Mouse (Mus musculus): ENCODE results near the gene Myog. TPM values are rescaled to one million over a fixed set of nuclear protein-coding genes. Genes with fewer than 3 reads are reported as not detected.

The Myog gene
- polyA plus RNA-seq, 1 experiment = 1.3 TPM

- peak; percentile 85 for DNase-seq (ENCODE audit: low read depth)
- no peak for TF ChIP-seq POLR2A (IDR thresholded peaks at IDR 0.05; ENCODE audit: borderline replicate concordance, extremely low read depth, insufficient read depth, insufficient read length, poor library complexity, severe bottlenecking)
- TF ChIP-seq CTCF (IDR thresholded peaks at IDR 0.05; ENCODE audit: borderline replicate concordance, extremely low read depth, insufficient read depth, insufficient read length) = peak; percentile 91
Observed at GRCm38 (mm10) chr1:134331879-134332635, 42.3 kb downstream of the Myog start.

GRCm38 (mm10) chr1:134332770-134333271 lies 43.0 kb downstream of the Myog start, which contains the start of gene Ppfia4:
Ppfia4 (minus strand) TSS chr1:134332928.
- no peak for TF ChIP-seq POLR2A (IDR thresholded peaks at IDR 0.05; ENCODE audit: borderline replicate concordance, extremely low read depth, insufficient read depth, insufficient read length, poor library complexity, severe bottlenecking)
- DNase-seq (ENCODE audit: low read depth) = peak; percentile 62

GRCm38 (mm10) chr1:134333371-134334110 lies 43.8 kb downstream of the Myog start:
- no peak for TF ChIP-seq POLR2A (IDR thresholded peaks at IDR 0.05; ENCODE audit: borderline replicate concordance, extremely low read depth, insufficient read depth, insufficient read length, poor library complexity, severe bottlenecking)
- no peak for TF ChIP-seq CTCF (IDR thresholded peaks at IDR 0.05; ENCODE audit: borderline replicate concordance, extremely low read depth, insufficient read depth, insufficient read length)
- no peak for DNase-seq (ENCODE audit: low read depth)

GRCm38 (mm10) chr1:134334111-134334827 lies 44.5 kb downstream of the Myog start:
- DNase-seq (ENCODE audit: low read depth) = no peak
- no peak for TF ChIP-seq CTCF (IDR thresholded peaks at IDR 0.05; ENCODE audit: borderline replicate concordance, extremely low read depth, insufficient read depth, insufficient read length)
- TF ChIP-seq POLR2A (IDR thresholded peaks at IDR 0.05; ENCODE audit: borderline replicate concordance, extremely low read depth, insufficient read depth, insufficient read length, poor library complexity, severe bottlenecking) = no peak

GRCm38 (mm10) chr1:134335211-134335923 lies 45.6 kb downstream of the Myog start:
- TF ChIP-seq POLR2A (IDR thresholded peaks at IDR 0.05; ENCODE audit: borderline replicate concordance, extremely low read depth, insufficient read depth, insufficient read length, poor library complexity, severe bottlenecking) = no peak
- TF ChIP-seq CTCF (IDR thresholded peaks at IDR 0.05; ENCODE audit: borderline replicate concordance, extremely low read depth, insufficient read depth, insufficient read length) = no peak
- DNase-seq (ENCODE audit: low read depth) = peak; percentile 60

GRCm38 (mm10) chr1:134335924-134336810 lies 46.4 kb downstream of the Myog start:
- TF ChIP-seq POLR2A (IDR thresholded peaks at IDR 0.05; ENCODE audit: borderline replicate concordance, extremely low read depth, insufficient read depth, insufficient read length, poor library complexity, severe bottlenecking) (no peak), CTCF (IDR thresholded peaks at IDR 0.05; ENCODE audit: borderline replicate concordance, extremely low read depth, insufficient read depth, insufficient read length) (no peak)

GRCm38 (mm10) chr1:134336958-134337710 lies 47.3 kb downstream of the Myog start:
- TF ChIP-seq POLR2A (IDR thresholded peaks at IDR 0.05; ENCODE audit: borderline replicate concordance, extremely low read depth, insufficient read depth, insufficient read length, poor library complexity, severe bottlenecking) = no peak
- no peak for TF ChIP-seq CTCF (IDR thresholded peaks at IDR 0.05; ENCODE audit: borderline replicate concordance, extremely low read depth, insufficient read depth, insufficient read length)
- no peak for DNase-seq (ENCODE audit: low read depth)

More at GRCm38 (mm10) chr1:134335924-134336810, 46.4 kb downstream of the Myog start:
- no peak for DNase-seq (ENCODE audit: low read depth)

- DNase-seq (ENCODE audit: low read depth) = no peak
Observed at GRCm38 (mm10) chr1:134339162-134339561, 49.4 kb downstream of the Myog start.

More at GRCm38 (mm10) chr1:134339162-134339561, 49.4 kb downstream of the Myog start:
- TF ChIP-seq POLR2A (IDR thresholded peaks at IDR 0.05; ENCODE audit: borderline replicate concordance, extremely low read depth, insufficient read depth, insufficient read length, poor library complexity, severe bottlenecking) = no peak
- TF ChIP-seq CTCF (IDR thresholded peaks at IDR 0.05; ENCODE audit: borderline replicate concordance, extremely low read depth, insufficient read depth, insufficient read length) = no peak
